In genomic region chr16:33558121-33558520, GRCm38 (mm10) we compare ENCODE assay signal across 25 mouse cellular contexts. TPM values are rescaled to one million over a fixed set of nuclear protein-coding genes. Genes with fewer than 3 reads are reported as not detected.
DNase-seq lines count a peak whose midpoint lies in the region; ATAC-seq and TF ChIP-seq lines count a peak whose summit lies in the region.
"Had no signal": no experiment of that assay in that cellular context is flagged by ENCODE, and none has a peak within 500 bp of the region (broad histone marks: within the 10 kb centered on the region; RNA-seq: fewer than 3 reads in every experiment).

No protein-coding gene starts in this region.

- peaks cover 8% of the 10 kb centered on the region; the same call in 1 of the 2 replicates for H3K4me1 ChIP-seq in cerebellum, adult 2 months (ENCODE audit: control insufficient read depth, insufficient read depth, low read length)
- H3K4me1 ChIP-seq in kidney, embryonic 14.5 days (ENCODE audit: control insufficient read depth, insufficient read depth, low read length), result peaks cover 12% of the 10 kb centered on the region; the same call in 1 of the 2 replicates

- ATAC-seq in kidney, embryonic 14.5 days (ENCODE audit: low FRiP score, low TSS enrichment), result no peak
- ATAC-seq: CD4-positive, CD25-positive, alpha-beta regulatory T cell, adult 4 months; forebrain, embryonic 14.5 days; forebrain, embryonic 16.5 days had no signal

- no peak overlapping the region for H3K9ac ChIP-seq in kidney, embryonic 14.5 days (ENCODE audit: low read depth, low read length)
- H3K9ac ChIP-seq: embryonic facial prominence, embryonic 13.5 days; embryonic facial prominence, embryonic 15.5 days; forebrain, embryonic 12.5 days had no signal

- 50% methylated on average over 12 of the region's 12 CpGs for WGBS in cerebellum, adult 2 months
- WGBS in kidney, embryonic 14.5 days, result 91% methylated on average over 12 of the region's 12 CpGs

- TF ChIP-seq CTCF in cerebellum, adult 2 months (IDR thresholded peaks at IDR 0.05; ENCODE audit: borderline replicate concordance, insufficient read depth, low read depth, low read length), result no peak

- H3K4me3 ChIP-seq in cerebellum, adult 2 months (replicated peaks; ENCODE audit: insufficient read depth, low read depth, low read length), result no peak overlapping the region
- no peak overlapping the region for H3K4me3 ChIP-seq in kidney, embryonic 14.5 days (ENCODE audit: low read length)
- H3K4me3 ChIP-seq: embryonic facial prominence, embryonic 13.5 days; embryonic facial prominence, embryonic 15.5 days; erythroblast, embryonic 14.5 days; forebrain, embryonic 10.5 days; forebrain, embryonic 12.5 days had no signal

- no peak overlapping the region for H3K4me2 ChIP-seq in kidney, embryonic 14.5 days (replicated peaks; ENCODE audit: low read depth, low read length)
- H3K4me2 ChIP-seq: embryonic facial prominence, embryonic 13.5 days; embryonic facial prominence, embryonic 15.5 days; forebrain, embryonic 12.5 days had no signal

- no peaks in the 10 kb centered on the region for H3K9me3 ChIP-seq in kidney, embryonic 14.5 days (ENCODE audit: control insufficient read depth, low read length)
- H3K9me3 ChIP-seq: embryonic facial prominence, embryonic 13.5 days; embryonic facial prominence, embryonic 15.5 days; forebrain, embryonic 10.5 days; forebrain, embryonic 12.5 days had no signal

- no peaks in the 10 kb centered on the region for H3K36me3 ChIP-seq in kidney, embryonic 14.5 days (ENCODE audit: control insufficient read depth, insufficient read depth, low read length)
- H3K36me3 ChIP-seq: embryonic facial prominence, embryonic 13.5 days; embryonic facial prominence, embryonic 15.5 days; forebrain, embryonic 10.5 days; forebrain, embryonic 12.5 days had no signal

- no peak for TF ChIP-seq POLR2A in cerebellum, adult 2 months (IDR thresholded peaks at IDR 0.05; ENCODE audit: borderline replicate concordance, insufficient read depth, low read length)

- DNase-seq in cerebellum, postnatal 10 days, result peak; percentile 32 to 49
- no peak for DNase-seq in cerebellum, adult 2 months
- DNase-seq in ES-CJ7 (ENCODE audit: low read depth, low spot score) (peak; percentile 53), ZHBTc4 (ENCODE audit: low read depth, low spot score) (peak; percentile 64), adipocyte (ENCODE audit: low spot score) (no peak)
- DNase-seq: adrenal gland, adult 8-10 months; adrenal gland, postnatal 14 days; adrenal gland, postnatal 36 days; B cell, adult 2 months; cerebellum, adult 11 months; cerebellum, adult 18-20 months; cerebellum, adult 9-10 months; cerebellum, postnatal 14 days; cerebellum, postnatal 36 days; embryo, embryonic 11 days had no signal

- H3K27ac ChIP-seq in cerebellum, adult 2 months (ENCODE audit: insufficient read depth, low read length), result no peak overlapping the region
- no peak overlapping the region for H3K27ac ChIP-seq in kidney, embryonic 14.5 days (ENCODE audit: low read depth, low read length)
- H3K27ac ChIP-seq: embryonic facial prominence, embryonic 13.5 days; embryonic facial prominence, embryonic 15.5 days; forebrain, embryonic 10.5 days; forebrain, embryonic 12.5 days had no signal

- H3K27me3 ChIP-seq in cerebellum, adult 2 months (ENCODE audit: control insufficient read depth, insufficient read depth, low read length), result no peaks in the 10 kb centered on the region
- no peaks in the 10 kb centered on the region for H3K27me3 ChIP-seq in kidney, embryonic 14.5 days (ENCODE audit: control insufficient read depth, insufficient read depth, low read length)
- H3K27me3 ChIP-seq: CH12.LX; embryonic facial prominence, embryonic 13.5 days; embryonic facial prominence, embryonic 15.5 days; forebrain, embryonic 12.5 days had no signal

RNA-seq across cellular contexts. Expression of gene Slc12a8, which starts 41.0 kb away (rescaled TPM):
- 4.9 and 5.6 TPM in 2 replicates for polyA plus RNA-seq in cerebellum, adult 2 months (2012; rRNA removed)
- polyA plus RNA-seq in kidney, embryonic 14.5 days (2014; fragmentation: Nextera tagmentation; extraction: Ambion mirVana), result 0.74 and 1.2 TPM in 2 replicates
- polyA plus RNA-seq: erythroblast, embryonic 14.5 days had no signal

Comparison
In these comparisons a context has a peak if more than half of its experiments do, and no peak if none do; other contexts are left out.
1. DNase-seq: peak in cerebellum, postnatal 10 days (2 of 2), ES-CJ7 (single experiment) and ZHBTc4 (single experiment); none in cerebellum, adult 2 months (0 of 2) and adipocyte (single experiment).